Mouse (Mus musculus) kidney, postnatal 0 days (tissue): ENCODE results near the gene Tmem184c. TPM values are rescaled to one million over a fixed set of nuclear protein-coding genes. Genes with fewer than 3 reads are reported as not detected.

Experiments
- ATAC-seq: fragments of 200-750 bp; cut with Nextera tagmentation; replicated peaks from 2 replicates; pipeline ENCODE4 v1.8.0; 2017; ENCODE audit warnings: low read depth, moderate number of reproducible peaks, moderate TSS enrichment, moderate library complexity; ENCODE audit not compliant: low FRiP score
- DNase-seq: peaks from one replicate; pipeline ENCODE4 v3.0.0-alpha.2; 2016; ENCODE audit warnings: low spot score
- H3K27ac ChIP-seq: fragments of 300-500 bp; sonication (generic); 2 replicates; pipeline ENCODE4 v1.5.1; 2014; ENCODE audit warnings: mild to moderate bottlenecking
- H3K27me3 ChIP-seq: fragments of 300-500 bp; sonication (generic); 2 replicates; pipeline ENCODE4 v1.6.1; 2014; ENCODE audit warnings: low read length, mixed read lengths; ENCODE audit not compliant: insufficient read depth
- H3K36me3 ChIP-seq: fragments of 300-500 bp; sonication (generic); 2 replicates; pipeline ENCODE4 v1.6.1; 2014; ENCODE audit warnings: low read length, mixed read lengths; ENCODE audit not compliant: insufficient read depth
- H3K4me1 ChIP-seq: fragments of 300-500 bp; sonication (generic); replicated peaks from 2 replicates; pipeline ENCODE4 v1.6.1; 2014; ENCODE audit warnings: antibody characterized with exemption, low read length, mixed read lengths; ENCODE audit not compliant: insufficient read depth
- H3K4me2 ChIP-seq: fragments of 300-500 bp; sonication (generic); 2 replicates; pipeline ENCODE4 v1.6.1; 2014; ENCODE audit warnings: mild to moderate bottlenecking, low read length, moderate library complexity, mixed read lengths
- H3K4me3 ChIP-seq: fragments of 300-500 bp; sonication (generic); replicated peaks from 2 replicates; pipeline ENCODE4 v1.5.1; 2014; ENCODE audit warnings: low read depth, low read length
- H3K9ac ChIP-seq: fragments of 300-500 bp; sonication (generic); 2 replicates; pipeline ENCODE4 v1.6.1; 2014; ENCODE audit warnings: low read depth, low read length
- H3K9me3 ChIP-seq: fragments of 300-500 bp; sonication (generic); replicated peaks from 2 replicates; pipeline ENCODE4 v1.6.1; 2016; ENCODE audit warnings: low read length, inconsistent platforms, mixed read lengths
- CTCF ChIP-seq: IDR thresholded peaks from 2 replicates; pipeline ENCODE4 v1.5.1; 2016; ENCODE audit warnings: antibody characterized with exemption, low read depth, mild to moderate bottlenecking, moderate library complexity
- WGBS: fragments of 180-500 bp; shearing (Covaris S2); extraction: QIAGEN DNeasy Blood & Tissue Kit; methylation state at CpG from one replicate; pipeline ENCODE4 v1.1.7; 2014; 5-methylcytosine and 5-hydroxymethylcytosine counted together
- polyA plus RNA-seq: library from polyadenylated mRNA; unstranded; fragments of >200 nt; fragmentation: Nextera tagmentation; extraction: Ambion mirVana; gene quantifications from 2 replicates; pipeline ENCODE4 v1.2.1, GENCODE M21; 2015

Tmem184c gene
- polyA plus RNA-seq, 1 experiment from 2014 or later: 38.1 TPM

- peak; percentile 98 for ATAC-seq
- H3K4me3 ChIP-seq: peak within 1 kb of the TSS; percentile 90
- peak within 1 kb of the TSS; percentile 94 for H3K27ac ChIP-seq
- TF ChIP-seq CTCF: no peak
- peak; percentile 95 for DNase-seq
- H3K36me3 ChIP-seq: 0 out of 2 replicates have a peak, but pooled peaks cover 13% of the 10 kb centered on the region
- H3K9me3 ChIP-seq: no peaks in the 10 kb centered on the region; the same call in 1 of the 2 replicates
- peak within 1 kb of the TSS; percentile 92 for H3K9ac ChIP-seq
- no peaks in the 10 kb centered on the region for H3K4me1 ChIP-seq
- no peaks in the 10 kb centered on the region for H3K27me3 ChIP-seq
- WGBS: 3% methylated on average over 42 of the region's 42 CpGs
- H3K4me2 ChIP-seq: peak within 1 kb of the TSS; percentile 90
Measured at GRCm38 (mm10) chr8:77549121-77549706, 61.3 kb downstream of the Tmem184c start, which contains the start of gene Prmt9. Gene Prmt9 (plus strand): TSS chr8:77549397.

Other genes starting within 250 kb of the Tmem184c start
- gene Arhgap10, start 92.7 kb downstream of the Tmem184c start, polyA plus RNA-seq: 26.6 and 28.5 TPM in 2 replicates
- gene Prmt9, start 61.3 kb downstream of the Tmem184c start, polyA plus RNA-seq: 16.3 and 16.8 TPM in 2 replicates
- 24.1 and 24.5 TPM in 2 replicates for gene Ednra, start 113.8 kb upstream of the Tmem184c start, polyA plus RNA-seq